Mouse (Mus musculus) CH12.LX (cell line): Measurements from ENCODE around the gene Akap9. TPM values are rescaled to one million over a fixed set of nuclear protein-coding genes. Genes with fewer than 3 reads are reported as not detected.

Experiments
- DNase-seq: peaks from one replicate; pipeline ENCODE4 v3.0.0-alpha.2; 2013; ENCODE audit errors: extremely low read depth
- H3K27ac ChIP-seq: 2 replicates; pipeline ENCODE4 v1.5.1; 2012; ENCODE audit warnings: low read depth, mild to moderate bottlenecking, control low read depth, moderate library complexity; ENCODE audit not compliant: insufficient read depth
- H3K27me3 ChIP-seq: replicated peaks from 2 replicates; pipeline ENCODE3; 2012; ENCODE audit warnings: inconsistent platforms
- H3K36me3 ChIP-seq, 2 experiments: replicated peaks in 1 of 2; 2 replicates each; pipeline versions ENCODE3 to v1.6.1; 2012; ENCODE audit warnings: inconsistent platforms in 1 of 2, low read length in 1 of 2, mild to moderate bottlenecking in 1 of 2, mixed read lengths in 1 of 2, moderate library complexity in 1 of 2; ENCODE audit not compliant: control insufficient read depth in 1 of 2, insufficient read depth in 1 of 2
- H3K4me1 ChIP-seq, 2 experiments: 2 replicates each; pipeline ENCODE4 v1.6.1; 2012; ENCODE audit warnings: inconsistent platforms in 1 of 2, moderate library complexity in 1 of 2; ENCODE audit not compliant: insufficient read depth in 2 of 2, control insufficient read depth in 1 of 2
- H3K4me2 ChIP-seq: 2 replicates; pipeline ENCODE4 v1.6.1; 2012; ENCODE audit warnings: low read depth, mild to moderate bottlenecking, control low read depth; ENCODE audit not compliant: poor library complexity, insufficient read depth, severe bottlenecking
- H3K4me3 ChIP-seq, 3 experiments: fragments of 150-350 bp in 1 of 3; sonication (generic) in 1 of 3; replicated peaks in 1 of 3; 2 replicates each; pipeline versions ENCODE3 to v1.5.1; 2011 to 2012; ENCODE audit warnings: low read depth in 2 of 3, low read length in 2 of 3, mild to moderate bottlenecking in 2 of 3, moderate library complexity in 2 of 3, control low read depth in 1 of 3, improper control_type of control experiment in 1 of 3, inconsistent platforms in 1 of 3, mixed read lengths in 1 of 3; ENCODE audit not compliant: poor library complexity in 1 of 3
- H3K79me2 ChIP-seq: replicated peaks from 2 replicates; pipeline ENCODE4 v1.6.1; 2012; ENCODE audit warnings: mild to moderate bottlenecking, moderate library complexity; ENCODE audit not compliant: control insufficient read depth, poor library complexity, insufficient read depth, severe bottlenecking; ENCODE audit errors: extremely low read depth
- H3K9ac ChIP-seq: 2 replicates; pipeline ENCODE4 v1.6.1; 2012; ENCODE audit warnings: low read depth, mild to moderate bottlenecking, control low read depth, moderate library complexity; ENCODE audit not compliant: insufficient read depth
- H3K9me3 ChIP-seq: replicated peaks from 2 replicates; pipeline ENCODE3; 2012; ENCODE audit warnings: low read length, inconsistent platforms, mixed read lengths
- BHLHE40 ChIP-seq: IDR thresholded peaks from 2 replicates; pipeline ENCODE4 v1.6.1; 2011; ENCODE audit warnings: mild to moderate bottlenecking, low read depth, low read length, improper control_type of control experiment
- CHD1 ChIP-seq: IDR thresholded peaks from 2 replicates; pipeline ENCODE4 v1.6.1; 2012; ENCODE audit warnings: low read depth, low read length, improper control_type of control experiment, inconsistent platforms
- CTCF ChIP-seq, 2 experiments: IDR thresholded peaks in 1 of 2; conservative IDR thresholded peaks in 1 of 2; 2 replicates each; pipeline ENCODE4 v1.5.1; 2011 to 2012; ENCODE audit warnings: low read depth in 2 of 2, low read length in 2 of 2, improper control_type of control experiment in 1 of 2, inconsistent platforms in 1 of 2, mild to moderate bottlenecking in 1 of 2, moderate library complexity in 1 of 2
- E2F4 ChIP-seq: IDR thresholded peaks from 2 replicates; pipeline ENCODE4 v1.6.1; 2011; ENCODE audit warnings: low read depth, low read length, improper control_type of control experiment; ENCODE audit not compliant: insufficient replicate concordance
- ELF1 ChIP-seq: IDR thresholded peaks from 2 replicates; pipeline ENCODE4 v1.6.1; 2014; ENCODE audit warnings: low read depth, mild to moderate bottlenecking, inconsistent platforms, low read length, improper control_type of control experiment
- GABPA ChIP-seq: IDR thresholded peaks from 2 replicates; pipeline ENCODE4 v1.6.1; 2012; ENCODE audit warnings: low read depth, low read length, improper control_type of control experiment, inconsistent platforms; ENCODE audit not compliant: insufficient replicate concordance
- JUND ChIP-seq: conservative IDR thresholded peaks from 2 replicates; pipeline ENCODE4 v1.6.1; 2011; ENCODE audit warnings: low read depth, low read length, improper control_type of control experiment
- KAT2A ChIP-seq: IDR thresholded peaks from 2 replicates; pipeline ENCODE4 v1.6.1; 2012; ENCODE audit warnings: low read length, improper control_type of control experiment, inconsistent platforms; ENCODE audit not compliant: insufficient replicate concordance
- MAFK ChIP-seq: IDR thresholded peaks from 2 replicates; pipeline ENCODE4 v1.6.1; 2011; ENCODE audit warnings: low read length, improper control_type of control experiment; ENCODE audit not compliant: insufficient replicate concordance
- MAX ChIP-seq: IDR thresholded peaks from 2 replicates; pipeline ENCODE4 v1.6.1; 2011; ENCODE audit warnings: low read length, improper control_type of control experiment
- MAZ ChIP-seq: IDR thresholded peaks from 2 replicates; pipeline ENCODE4 v1.6.1; 2012; ENCODE audit warnings: low read depth, mild to moderate bottlenecking, inconsistent platforms, low read length, improper control_type of control experiment, moderate library complexity
- MEF2A ChIP-seq: IDR thresholded peaks from 2 replicates; pipeline ENCODE4 v1.6.1; 2014; ENCODE audit warnings: low read depth, mild to moderate bottlenecking, inconsistent platforms, low read length, improper control_type of control experiment, borderline replicate concordance
- MYC ChIP-seq: IDR thresholded peaks from 2 replicates; pipeline ENCODE4 v1.6.1; 2011; ENCODE audit warnings: low read depth, mild to moderate bottlenecking, improper control_type of control experiment, low read length
- PAX5 ChIP-seq: IDR thresholded peaks from 2 replicates; pipeline ENCODE4 v1.6.1; 2012; ENCODE audit warnings: low read length, inconsistent platforms, mixed read lengths
- RAD21 ChIP-seq: IDR thresholded peaks from 2 replicates; pipeline ENCODE4 v1.6.1; 2011; ENCODE audit warnings: low read depth, mild to moderate bottlenecking, low read length, improper control_type of control experiment, moderate library complexity
- RCOR1 ChIP-seq: conservative IDR thresholded peaks from 2 replicates; pipeline ENCODE4 v1.6.1; 2012; ENCODE audit warnings: low read depth, mild to moderate bottlenecking, inconsistent platforms, low read length, improper control_type of control experiment
- SIN3A ChIP-seq: IDR thresholded peaks from 2 replicates; pipeline ENCODE4 v1.6.1; 2012; ENCODE audit warnings: low read length, improper control_type of control experiment, inconsistent platforms
- TBP ChIP-seq: conservative IDR thresholded peaks from 2 replicates; pipeline ENCODE4 v1.6.1; 2011; ENCODE audit warnings: low read depth, low read length, improper control_type of control experiment
- TCF12 ChIP-seq: IDR thresholded peaks from 2 replicates; pipeline ENCODE4 v1.6.1; 2014; ENCODE audit warnings: low read depth, mild to moderate bottlenecking, inconsistent platforms, low read length, improper control_type of control experiment
- UBTF ChIP-seq: IDR thresholded peaks from 2 replicates; pipeline ENCODE4 v1.6.1; 2012; ENCODE audit warnings: low read depth, mild to moderate bottlenecking, inconsistent platforms, low read length, improper control_type of control experiment, moderate library complexity
- USF2 ChIP-seq: conservative IDR thresholded peaks from 2 replicates; pipeline ENCODE4 v1.6.1; 2011; ENCODE audit warnings: low read depth, low read length, improper control_type of control experiment
- ZKSCAN1 ChIP-seq: IDR thresholded peaks from 2 replicates; pipeline ENCODE4 v1.6.1; 2012; ENCODE audit warnings: low read depth, inconsistent platforms, low read length, improper control_type of control experiment, borderline replicate concordance
- dilution Hi-C: fragments of 300-500 bp; cut with MboI; formaldehyde crosslinking; loops from 2 replicates; pipeline ENCODE4 v1.14.3; 2020; ENCODE audit warnings: low sequenced_read_pairs; ENCODE audit not compliant: extremely low pct_unique_long_range_greater_than_20kb, extremely low pct_ligation_motif_present
- in situ Hi-C: fragments of 300-500 bp; cut with MboI; formaldehyde crosslinking; loops from 3 replicates; pipeline ENCODE4 v1.14.3; 2019; ENCODE audit warnings: low sequenced_read_pairs, low pct_ligation_motif_present, low pct_unique_long_range_greater_than_20kb, mixed read lengths
- polyA plus RNA-seq: library from polyadenylated mRNA; unstranded; fragments of >175 nt; gene quantifications from 2 replicates; pipeline ENCODE4 v1.2.1, GENCODE M21; 2012; ENCODE audit warnings: low read depth; ENCODE audit not compliant: insufficient read length
- total RNA-seq, 2 experiments: library from RNA; depleted of rRNA; stranded (reverse); fragments of 300-350 nt in 1 of 2; fragments of >200 nt in 1 of 2; gene quantifications; 2 replicates each; pipeline ENCODE4 v1.2.3; 2012 to 2014

The Akap9 gene
- total and polyA plus RNA-seq, 3 experiments = 10.3 to 15.6 (median 12.8) TPM

GRCm38 (mm10) chr5:4020018-4020417, 92.2 kb downstream of the Akap9 start:
- Histone ChIP-seq H3K4me2 (no peak overlapping the region), H3K9ac (no peak overlapping the region), H3K27me3 (no peaks in the 10 kb centered on the region), H3K4me1 (no peaks in the 10 kb centered on the region), H3K79me2 (no peaks in the 10 kb centered on the region), H3K27ac (no peak overlapping the region), H3K9me3 (no peaks in the 10 kb centered on the region), H3K4me3 (no peak overlapping the region), H3K36me3 (peaks cover 6 to 25% of the 10 kb centered on the region in 2 experiments)
- dilution Hi-C loops (no loop called here), in situ Hi-C loops (no loop called here)
- no peak for TF ChIP-seq MEF2A
- no peak for TF ChIP-seq MAX
- DNase-seq = no peak

GRCm38 (mm10) chr5:4023186-4023585, 95.3 kb downstream of the Akap9 start:
- Histone ChIP-seq H3K4me3 (no peak overlapping the region), H3K9me3 (no peaks in the 10 kb centered on the region), H3K79me2 (no peaks in the 10 kb centered on the region), H3K36me3 (peaks cover 6 to 22% of the 10 kb centered on the region in 2 experiments), H3K27ac (no peak overlapping the region), H3K4me1 (peaks cover 0 to 2% of the 10 kb centered on the region in 2 experiments; a peak in 1 of 4 replicates), H3K27me3 (no peaks in the 10 kb centered on the region), H3K9ac (no peak overlapping the region), H3K4me2 (no peak overlapping the region)
- in situ Hi-C loops (no loop called here), dilution Hi-C loops (no loop called here)
- TF ChIP-seq ELF1 (no peak), CTCF (conservative IDR thresholded peaks at IDR 0.05 in 1 of 2, IDR thresholded peaks at IDR 0.05 in 1 of 2; ENCODE audit: low read depth in 2 of 2, low read length in 2 of 2) (no peak)
- no peak for DNase-seq

GRCm38 (mm10) chr5:4023742-4024681, 96.2 kb downstream of the Akap9 start:
- Histone ChIP-seq H3K4me3 (no peak overlapping the region), H3K4me1 (peaks cover 0 to 9% of the 10 kb centered on the region in 2 experiments; a peak in 1 of 4 replicates), H3K27ac (no peak overlapping the region), H3K9me3 (no peaks in the 10 kb centered on the region), H3K27me3 (no peaks in the 10 kb centered on the region), H3K9ac (no peak overlapping the region), H3K4me2 (no peak overlapping the region), H3K36me3 (peaks cover 6 to 21% of the 10 kb centered on the region in 2 experiments), H3K79me2 (no peaks in the 10 kb centered on the region)
- dilution Hi-C loops = no loop called here
- in situ Hi-C loops = no loop called here
- DNase-seq = no peak
- TF ChIP-seq ZKSCAN1 (no peak), UBTF (no peak), MYC (no peak), PAX5 (no peak), RAD21 (no peak), TCF12 (no peak), ELF1 (no peak), GABPA (no peak), USF2 (no peak), RCOR1 (no peak), E2F4 (no peak), BHLHE40 (no peak), SIN3A (no peak), JUND (no peak), CHD1 (no peak), MAFK (no peak), MAZ (no peak), TBP (no peak), KAT2A (no peak)
- TF ChIP-seq, all 38 proteins: peak for 0
